In the genomic region with DNA sequence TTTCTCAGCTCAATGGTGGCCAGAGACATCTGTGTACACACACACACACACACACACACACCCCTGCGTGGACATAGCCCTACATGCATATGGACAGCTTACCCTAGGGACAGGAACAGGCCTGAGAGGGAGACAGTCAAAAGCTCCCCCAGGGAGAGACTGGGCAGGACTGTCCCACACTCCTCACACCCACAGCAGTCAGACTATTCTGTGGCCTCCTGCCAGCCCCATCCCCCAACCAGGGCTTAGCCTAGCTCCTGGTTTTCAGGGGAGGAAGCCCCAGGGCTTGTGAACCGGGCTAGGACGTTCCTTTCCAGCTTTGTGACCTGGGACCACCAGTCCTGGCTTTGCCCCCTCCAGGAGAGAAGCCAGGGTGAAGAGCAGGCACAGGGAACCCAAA, we compare ENCODE assay signal across 9 mouse cellular contexts. TPM values are rescaled to one million over a fixed set of nuclear protein-coding genes. Genes with fewer than 3 reads are reported as not detected.
A peak's percentile ranks its signal among the peaks of the same experiment; 100 is the strongest.
DNase-seq lines count a peak whose midpoint lies in the region; ATAC-seq and TF ChIP-seq lines count a peak whose summit lies in the region.
"Had no signal": no experiment of that assay in that cellular context is flagged by ENCODE, and none has a peak within 500 bp of the region (broad histone marks: within the 10 kb centered on the region; RNA-seq: fewer than 3 reads in every experiment).

No protein-coding gene starts in this region.

- H3K9me3 ChIP-seq in lung, postnatal 0 days (ENCODE audit: low read length), result no peaks in the 10 kb centered on the region
- no peaks in the 10 kb centered on the region for H3K9me3 ChIP-seq in limb, embryonic 10.5 days (replicated peaks)
- H3K9me3 ChIP-seq in stomach, embryonic 14.5 days (ENCODE audit: control insufficient read depth, low read depth, low read length), result no peaks in the 10 kb centered on the region

- no peak overlapping the region for H3K4me2 ChIP-seq in lung, postnatal 0 days (replicated peaks; ENCODE audit: low read depth, low read length)
- no peak overlapping the region; the same call in 1 of the 2 replicates for H3K4me2 ChIP-seq in stomach, embryonic 14.5 days (replicated peaks; ENCODE audit: low read depth, low read length)

- no peak overlapping the region for H3K27ac ChIP-seq in lung, postnatal 0 days (ENCODE audit: low read length)
- H3K27ac ChIP-seq in limb, embryonic 10.5 days, result peak overlapping the region; percentile 91
- peak overlapping the region; percentile 67; the same call in 1 of the 2 replicates for H3K27ac ChIP-seq in stomach, embryonic 14.5 days (ENCODE audit: low read length)

- H3K9ac ChIP-seq in lung, postnatal 0 days (replicated peaks; ENCODE audit: low read depth), result no peak overlapping the region
- no peak overlapping the region for H3K9ac ChIP-seq in stomach, embryonic 14.5 days (replicated peaks; ENCODE audit: low read depth, low read length)

- peak; percentile 41 for DNase-seq in adrenal gland, postnatal 14 days
- no peak for DNase-seq in adrenal gland, adult 8-10 months
- peak; percentile 10 for DNase-seq in lung, postnatal 0 days (ENCODE audit: low spot score)
- no peak for DNase-seq in lung, postnatal 14 days
- DNase-seq in limb, embryonic 10.5 days (ENCODE audit: low spot score), result peak; percentile 55
- DNase-seq in natural killer cell, adult 2 months (ENCODE audit: low spot score in 2 of 2), result no peak
- no peak for DNase-seq in thymus, postnatal 25 days

- H3K4me3 ChIP-seq in lung, postnatal 0 days (ENCODE audit: low read depth, low read length), result no peak overlapping the region
- peak overlapping the region; percentile 40 for H3K4me3 ChIP-seq in limb, embryonic 10.5 days
- H3K4me3 ChIP-seq in stomach, embryonic 14.5 days (ENCODE audit: low read depth, low read length), result no peak overlapping the region
- H3K4me3 ChIP-seq: myocyte had no signal

- no peaks in the 10 kb centered on the region for H3K27me3 ChIP-seq in lung, postnatal 0 days (replicated peaks; ENCODE audit: insufficient read depth, low read length)
- no peaks in the 10 kb centered on the region for H3K27me3 ChIP-seq in limb, embryonic 10.5 days (ENCODE audit: low read depth, poor library complexity, severe bottlenecking)
- H3K27me3 ChIP-seq in stomach, embryonic 14.5 days (ENCODE audit: control insufficient read depth, insufficient read depth, low read length), result no peaks in the 10 kb centered on the region

- no peaks in the 10 kb centered on the region for H3K36me3 ChIP-seq in lung, postnatal 0 days (ENCODE audit: insufficient read depth, low read length)
- H3K36me3 ChIP-seq in limb, embryonic 10.5 days, result no peaks in the 10 kb centered on the region
- H3K36me3 ChIP-seq in stomach, embryonic 14.5 days (ENCODE audit: control insufficient read depth, insufficient read depth, low read length), result no peaks in the 10 kb centered on the region

- peak; percentile 43 for ATAC-seq in lung, postnatal 0 days
- ATAC-seq in stomach, embryonic 14.5 days (ENCODE audit: insufficient number of reproducible peaks, insufficient read depth, low FRiP score, low read depth), result peak; percentile 24; the same call in 1 of the 2 replicates

- no peak for TF ChIP-seq CTCF in lung, postnatal 0 days (IDR thresholded peaks at IDR 0.05)

- no peaks in the 10 kb centered on the region for H3K4me1 ChIP-seq in lung, postnatal 0 days (ENCODE audit: insufficient read depth, low read depth, low read length)
- peaks cover 78% of the 10 kb centered on the region for H3K4me1 ChIP-seq in limb, embryonic 10.5 days
- H3K4me1 ChIP-seq in stomach, embryonic 14.5 days (ENCODE audit: control insufficient read depth, insufficient read depth, low read length), result peaks cover 46% of the 10 kb centered on the region

- 21% methylated on average over 3 of the region's 3 CpGs for WGBS in lung, postnatal 0 days
- 19% methylated on average over 3 of the region's 3 CpGs for WGBS in limb, embryonic 10.5 days
- WGBS in stomach, embryonic 14.5 days, result 10% methylated on average over 3 of the region's 3 CpGs

- no peak for TF ChIP-seq EP300 in lung, postnatal 0 days (IDR thresholded peaks at IDR 0.05)

RNA-seq across cellular contexts. Expression of a gene that starts 17.4 kb away (rescaled TPM):
- 38.4 and 45.4 TPM in 2 replicates for total RNA-seq in adrenal gland, postnatal 14 days (2021)
- total RNA-seq in adrenal gland, adult 8-10 months (2022), result 100 to 1,000 TPM; 117 to 206 (median 157) TPM
- polyA plus RNA-seq in lung, postnatal 0 days (2015; fragmentation: Nextera tagmentation; extraction: Ambion mirVana), result 0.42 and 0.55 TPM in 2 replicates
- polyA plus RNA-seq in limb, embryonic 10.5 days (2016; fragmentation: Nextera tagmentation; extraction: Ambion mirVana), result 1.8 and 3.2 TPM in 2 replicates
- polyA plus RNA-seq in stomach, embryonic 14.5 days (2014; fragmentation: Nextera tagmentation; extraction: Ambion mirVana), result 6.1 and 6.6 TPM in 2 replicates

RNA-seq across cellular contexts. Expression of a gene that starts 38.2 kb away (rescaled TPM):
- not detected in 2 replicates for total RNA-seq in adrenal gland, postnatal 14 days (2021)
- under 1 TPM in 2 of 4 experiments, not detected in 2; 0.23 to 0.45 TPM for total RNA-seq in adrenal gland, adult 8-10 months (2022)
- polyA plus RNA-seq in lung, postnatal 0 days (2015; fragmentation: Nextera tagmentation; extraction: Ambion mirVana), result 10.3 and 11.7 TPM in 2 replicates
- not detected in 2 replicates for polyA plus RNA-seq in limb, embryonic 10.5 days (2016; fragmentation: Nextera tagmentation; extraction: Ambion mirVana)
- not detected in 2 replicates for polyA plus RNA-seq in stomach, embryonic 14.5 days (2014; fragmentation: Nextera tagmentation; extraction: Ambion mirVana)
- polyA plus RNA-seq: myocyte had no signal

RNA-seq across cellular contexts. Expression of a gene that starts 47.1 kb away (rescaled TPM):
- total RNA-seq in adrenal gland, postnatal 14 days (2021), result not detected in 2 replicates
- not detected for total RNA-seq in adrenal gland, adult 8-10 months (2022)
- 0.17 and 0.18 TPM in 2 replicates for polyA plus RNA-seq in lung, postnatal 0 days (2015; fragmentation: Nextera tagmentation; extraction: Ambion mirVana)
- polyA plus RNA-seq in limb, embryonic 10.5 days (2016; fragmentation: Nextera tagmentation; extraction: Ambion mirVana), result not detected in 2 replicates
- 0.69 and 0.98 TPM in 2 replicates for polyA plus RNA-seq in stomach, embryonic 14.5 days (2014; fragmentation: Nextera tagmentation; extraction: Ambion mirVana)
- polyA plus RNA-seq: myocyte had no signal

RNA-seq across cellular contexts. Expression of a gene that starts 50.1 kb away (rescaled TPM):
- 5.3 and 6.6 TPM in 2 replicates for total RNA-seq in adrenal gland, postnatal 14 days (2021)
- total RNA-seq in adrenal gland, adult 8-10 months (2022), result 1 to 10 TPM; 1.9 to 4.4 (median 2.4) TPM
- 11.4 and 15.3 TPM in 2 replicates for polyA plus RNA-seq in lung, postnatal 0 days (2015; fragmentation: Nextera tagmentation; extraction: Ambion mirVana)
- not detected in 2 replicates for polyA plus RNA-seq in limb, embryonic 10.5 days (2016; fragmentation: Nextera tagmentation; extraction: Ambion mirVana)
- 1.3 and 1.4 TPM in 2 replicates for polyA plus RNA-seq in stomach, embryonic 14.5 days (2014; fragmentation: Nextera tagmentation; extraction: Ambion mirVana)
- polyA plus RNA-seq: myocyte had no signal

Comparison
In these comparisons a context has a peak if more than half of its experiments do, and no peak if none do; other contexts are left out.
1. DNase-seq: peak in adrenal gland, postnatal 14 days (single experiment), lung, postnatal 0 days (single experiment) and limb, embryonic 10.5 days (single experiment); none in adrenal gland, adult 8-10 months (single experiment), lung, postnatal 14 days (single experiment), natural killer cell, adult 2 months (0 of 2) and thymus, postnatal 25 days (single experiment).
2. RNA of a gene that starts 38.2 kb away (polyA plus RNA-seq): 10.3 to 11.7 TPM in lung, postnatal 0 days; not detected in limb, embryonic 10.5 days and not detected in stomach, embryonic 14.5 days; every median in the first group is over 10 times any median in the second.